Mouse (Mus musculus) neural tube, embryonic 13.5 days (tissue): ENCODE data around the gene Acadl. TPM values are rescaled to one million over a fixed set of nuclear protein-coding genes. Genes with fewer than 3 reads are reported as not detected.

Experiments used
- ATAC-seq: fragments of 200-750 bp; cut with Nextera tagmentation; 2 replicates; pipeline ENCODE4 v1.8.0; 2017; ENCODE audit warnings: low read depth, mild to moderate bottlenecking, moderate TSS enrichment, moderate library complexity
- H3K27ac ChIP-seq: fragments of 300-500 bp; sonication (generic); replicated peaks from 2 replicates; pipeline ENCODE4 v1.5.1; 2015; ENCODE audit warnings: moderate library complexity, mild to moderate bottlenecking, inconsistent platforms
- H3K27me3 ChIP-seq: fragments of 300-500 bp; sonication (generic); 2 replicates; pipeline ENCODE4 v1.6.1; 2015; ENCODE audit warnings: mild to moderate bottlenecking, inconsistent platforms
- H3K36me3 ChIP-seq: fragments of 300-500 bp; sonication (generic); 2 replicates; pipeline ENCODE4 v1.6.1; 2015; ENCODE audit warnings: mild to moderate bottlenecking, inconsistent platforms
- H3K4me1 ChIP-seq: fragments of 300-500 bp; sonication (generic); replicated peaks from 2 replicates; pipeline ENCODE4 v1.6.1; 2015; ENCODE audit warnings: inconsistent platforms
- H3K4me2 ChIP-seq: fragments of 300-500 bp; sonication (generic); 2 replicates; pipeline ENCODE4 v1.6.1; 2015; ENCODE audit warnings: inconsistent platforms, mild to moderate bottlenecking, moderate library complexity
- H3K4me3 ChIP-seq: fragments of 300-500 bp; sonication (generic); 2 replicates; pipeline ENCODE4 v1.5.1; 2015; ENCODE audit warnings: mild to moderate bottlenecking, inconsistent platforms
- H3K9ac ChIP-seq: fragments of 300-500 bp; sonication (generic); 2 replicates; pipeline ENCODE4 v1.6.1; 2015; ENCODE audit warnings: moderate library complexity, mild to moderate bottlenecking, inconsistent platforms
- H3K9me3 ChIP-seq: fragments of 300-500 bp; sonication (generic); 2 replicates; pipeline ENCODE4 v1.6.1; 2016; ENCODE audit warnings: inconsistent platforms
- WGBS: fragments of 180-500 bp; shearing (Covaris S2); methylation state at CpG from one replicate; pipeline ENCODE4 v1.1.7; 2015; 5-methylcytosine and 5-hydroxymethylcytosine counted together
- polyA plus RNA-seq: library from polyadenylated mRNA; unstranded; fragments of >200 nt; fragmentation: Nextera tagmentation; extraction: Ambion mirVana; gene quantifications from 2 replicates; pipeline ENCODE4 v1.2.1, GENCODE M21; 2015

The Acadl gene
- polyA plus RNA-seq: 68.8 and 74.9 TPM in 2 replicates

GRCm38 (mm10) chr1:66862712-66863511 lies at the start of gene Acadl:
Gene Acadl, minus strand, starts transcription at chr1:66863277.
- Histone ChIP-seq H3K9me3 (peaks cover 7% of the 10 kb centered on the region; the same call in 1 of the 2 replicates), H3K4me2 (peak within 1 kb of the TSS; percentile 86), H3K9ac (peak within 1 kb of the TSS; percentile 86), H3K4me1 (peaks cover 13% of the 10 kb centered on the region), H3K27me3 (no peaks in the 10 kb centered on the region), H3K27ac (peak within 1 kb of the TSS; percentile 80), H3K4me3 (peak within 1 kb of the TSS; percentile 80), H3K36me3 (no peaks in the 10 kb centered on the region; the same call in 1 of the 2 replicates)
- ATAC-seq: peak; percentile 92
- 2% methylated on average over 84 of the region's 85 CpGs for WGBS

GRCm38 (mm10) chr1:66912305-66912704 lies 49.2 kb upstream of the Acadl start:
- no peaks in the 10 kb centered on the region for H3K9me3 ChIP-seq
- H3K27me3 ChIP-seq: no peaks in the 10 kb centered on the region
- H3K4me1 ChIP-seq: no peaks in the 10 kb centered on the region
- no peaks in the 10 kb centered on the region for H3K36me3 ChIP-seq
- 94% methylated on average over 1 of the region's 1 CpGs for WGBS
- no peak overlapping the region for H3K27ac ChIP-seq
- ATAC-seq: no peak
- no peak overlapping the region for H3K4me2 ChIP-seq
- no peak overlapping the region for H3K9ac ChIP-seq
- no peak overlapping the region for H3K4me3 ChIP-seq

DNA sequence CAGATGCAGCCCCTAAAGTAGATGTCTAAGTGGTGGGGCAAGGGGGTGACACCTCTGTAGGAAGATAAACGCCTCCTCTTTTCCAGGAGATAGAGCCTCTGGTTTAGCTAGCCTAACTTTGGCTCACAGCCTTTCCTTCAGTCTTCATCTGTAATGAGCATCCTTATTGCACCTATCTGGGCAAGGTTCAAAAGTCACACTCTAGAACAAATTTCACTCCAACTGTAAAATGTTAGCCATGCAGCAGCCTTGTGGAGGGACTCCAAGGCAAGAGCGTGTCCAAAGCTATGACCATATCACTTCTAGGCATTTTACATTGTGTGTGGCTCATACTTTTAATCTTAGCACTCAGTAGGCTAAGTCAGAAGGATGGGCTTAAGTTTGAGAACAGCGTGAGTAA lies 39.5 kb upstream of the Acadl start:
- 91% methylated on average over 3 of the region's 3 CpGs for WGBS
- no peaks in the 10 kb centered on the region for H3K9me3 ChIP-seq
- no peaks in the 10 kb centered on the region for H3K36me3 ChIP-seq
- H3K4me2 ChIP-seq: no peak overlapping the region
- H3K27me3 ChIP-seq: no peaks in the 10 kb centered on the region
- no peak overlapping the region for H3K9ac ChIP-seq
- no peak for ATAC-seq
- peaks cover 4% of the 10 kb centered on the region; the same call in 1 of the 2 replicates for H3K4me1 ChIP-seq
- no peak overlapping the region for H3K27ac ChIP-seq
- no peak overlapping the region for H3K4me3 ChIP-seq

GRCm38 (mm10) chr1:66900946-66901345 lies 37.9 kb upstream of the Acadl start:
- H3K27ac ChIP-seq: no peak overlapping the region
- no peak overlapping the region for H3K4me3 ChIP-seq
- no peak for ATAC-seq
- no peaks in the 10 kb centered on the region for H3K9me3 ChIP-seq
- H3K4me2 ChIP-seq: no peak overlapping the region
- no peaks in the 10 kb centered on the region for H3K27me3 ChIP-seq
- peaks cover 17% of the 10 kb centered on the region for H3K4me1 ChIP-seq
- H3K36me3 ChIP-seq: no peaks in the 10 kb centered on the region
- no peak overlapping the region for H3K9ac ChIP-seq
- 95% methylated on average over 4 of the region's 4 CpGs for WGBS

DNA sequence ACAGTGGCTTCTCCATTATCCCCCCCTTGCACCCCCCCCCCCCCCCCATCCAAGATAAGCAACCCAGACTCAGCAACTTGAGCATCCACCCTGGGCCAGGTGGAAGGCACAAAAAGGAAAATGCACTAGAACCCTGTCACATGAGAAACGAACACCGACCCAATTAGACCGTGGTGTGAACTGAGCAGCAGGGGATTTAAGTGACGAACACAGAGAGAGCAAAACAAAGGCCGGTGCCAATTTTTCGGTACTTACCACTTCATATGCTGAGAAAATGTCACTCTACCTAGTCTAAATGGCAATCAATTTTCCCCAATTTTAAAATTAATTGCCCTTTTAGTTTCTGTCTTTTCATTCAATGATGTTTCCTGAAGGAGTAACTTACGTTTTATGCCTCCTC lies 35.2 kb upstream of the Acadl start:
- ATAC-seq: no peak
- H3K36me3 ChIP-seq: no peaks in the 10 kb centered on the region
- no peak overlapping the region for H3K4me3 ChIP-seq
- H3K9me3 ChIP-seq: no peaks in the 10 kb centered on the region
- peaks cover 24% of the 10 kb centered on the region for H3K4me1 ChIP-seq
- no peak overlapping the region for H3K27ac ChIP-seq
- H3K4me2 ChIP-seq: no peak overlapping the region
- H3K27me3 ChIP-seq: no peaks in the 10 kb centered on the region
- 59% methylated on average over 7 of the region's 7 CpGs for WGBS
- no peak overlapping the region for H3K9ac ChIP-seq

GRCm38 (mm10) chr1:66896556-66896955 lies 33.5 kb upstream of the Acadl start:
- ATAC-seq: peak; percentile 66
- Histone ChIP-seq H3K4me2 (peak overlapping the region; percentile 37), H3K36me3 (no peaks in the 10 kb centered on the region), H3K27me3 (no peaks in the 10 kb centered on the region), H3K9ac (peak overlapping the region; percentile 46), H3K9me3 (no peaks in the 10 kb centered on the region), H3K27ac (peak overlapping the region; percentile 78), H3K4me1 (peaks cover 24% of the 10 kb centered on the region), H3K4me3 (no peak overlapping the region)
- 38% methylated on average over 5 of the region's 5 CpGs for WGBS

DNA sequence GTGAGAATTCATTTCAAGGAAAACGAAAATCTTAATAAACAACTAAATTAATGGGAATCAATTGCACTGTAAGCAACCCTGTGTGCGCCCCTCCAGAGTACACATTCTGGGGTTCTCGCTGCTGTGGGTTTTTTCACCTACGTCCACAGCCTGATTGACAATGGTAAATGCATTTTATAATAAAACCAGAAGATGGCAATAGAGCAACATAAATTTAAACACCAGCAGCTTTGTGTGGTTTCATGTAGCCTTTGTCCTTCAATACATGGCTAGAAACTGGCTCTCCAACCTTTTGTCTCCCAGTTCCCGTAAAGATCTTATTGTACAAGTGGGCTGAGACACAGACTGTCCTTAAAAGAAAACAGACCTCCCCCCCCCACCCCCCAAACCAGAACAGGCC lies 33.0 kb upstream of the Acadl start:
- no peaks in the 10 kb centered on the region for H3K27me3 ChIP-seq
- H3K4me1 ChIP-seq: peaks cover 24% of the 10 kb centered on the region
- 40% methylated on average over 5 of the region's 5 CpGs for WGBS
- H3K9ac ChIP-seq: peak overlapping the region; percentile 46
- peak; percentile 88 for ATAC-seq
- H3K36me3 ChIP-seq: no peaks in the 10 kb centered on the region
- H3K4me3 ChIP-seq: no peak overlapping the region
- no peaks in the 10 kb centered on the region for H3K9me3 ChIP-seq
- peak overlapping the region; percentile 78 for H3K27ac ChIP-seq
- peak overlapping the region; percentile 37 for H3K4me2 ChIP-seq

DNA sequence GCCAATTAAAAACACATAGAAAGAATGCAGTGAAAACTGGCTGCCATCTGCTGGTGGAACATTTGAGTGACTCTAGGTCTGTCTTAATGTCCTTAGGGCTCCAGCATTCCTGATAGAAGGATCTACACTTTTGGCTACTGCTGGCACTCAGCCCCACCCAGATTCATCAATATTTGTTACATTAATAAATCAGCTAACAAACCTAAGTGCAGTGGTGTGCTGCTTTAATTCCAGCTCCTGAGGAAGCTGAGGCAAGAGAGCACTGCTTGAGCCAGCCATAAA lies 32.7 kb upstream of the Acadl start:
- peak overlapping the region; percentile 46 for H3K9ac ChIP-seq
- no peaks in the 10 kb centered on the region for H3K36me3 ChIP-seq
- H3K9me3 ChIP-seq: no peaks in the 10 kb centered on the region
- no peaks in the 10 kb centered on the region for H3K27me3 ChIP-seq
- H3K4me3 ChIP-seq: no peak overlapping the region
- peak overlapping the region; percentile 78 for H3K27ac ChIP-seq
- H3K4me1 ChIP-seq: peaks cover 24% of the 10 kb centered on the region
- peak; percentile 84 for ATAC-seq
- peak overlapping the region; percentile 37 for H3K4me2 ChIP-seq

- Histone ChIP-seq H3K27me3 (no peaks in the 10 kb centered on the region), H3K9ac (no peak overlapping the region), H3K36me3 (no peaks in the 10 kb centered on the region), H3K4me2 (no peak overlapping the region; the same call in 1 of the 2 replicates), H3K4me1 (peaks cover 24% of the 10 kb centered on the region), H3K4me3 (no peak overlapping the region), H3K27ac (no peak overlapping the region), H3K9me3 (no peaks in the 10 kb centered on the region)
- 62% methylated on average over 6 of the region's 6 CpGs for WGBS
- ATAC-seq: no peak
Observed at GRCm38 (mm10) chr1:66895093-66895836, 32.2 kb upstream of the Acadl start.

DNA sequence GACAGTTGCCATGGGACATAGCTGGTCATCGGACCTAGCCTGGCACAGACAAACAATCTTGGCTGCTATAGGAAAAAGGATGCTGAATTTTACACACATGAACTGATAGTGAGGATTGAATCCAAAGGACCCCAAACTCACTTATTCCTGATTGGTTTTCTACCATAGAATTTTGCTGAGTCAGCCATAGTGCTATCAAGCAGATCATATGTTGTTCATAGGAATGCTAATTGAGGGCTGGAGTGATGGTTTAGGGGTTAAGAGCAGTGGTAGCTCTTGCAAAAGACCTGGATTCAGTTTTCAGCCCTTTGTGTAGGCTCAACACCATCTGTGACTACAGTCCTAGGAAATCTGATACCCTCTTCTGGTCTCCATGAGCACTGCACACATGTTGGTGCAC lies 24.1 kb upstream of the Acadl start:
- H3K9ac ChIP-seq: no peak overlapping the region
- H3K9me3 ChIP-seq: no peaks in the 10 kb centered on the region
- 97% methylated on average over 1 of the region's 1 CpGs for WGBS
- no peak overlapping the region for H3K4me2 ChIP-seq
- no peaks in the 10 kb centered on the region for H3K4me1 ChIP-seq
- H3K27me3 ChIP-seq: no peaks in the 10 kb centered on the region
- no peak overlapping the region for H3K4me3 ChIP-seq
- H3K27ac ChIP-seq: no peak overlapping the region
- no peaks in the 10 kb centered on the region for H3K36me3 ChIP-seq
- no peak for ATAC-seq

- no peaks in the 10 kb centered on the region for H3K27me3 ChIP-seq
- peaks cover 3% of the 10 kb centered on the region; the same call in 1 of the 2 replicates for H3K9me3 ChIP-seq
- no peaks in the 10 kb centered on the region for H3K4me1 ChIP-seq
- 57% methylated on average over 2 of the region's 2 CpGs for WGBS
- H3K36me3 ChIP-seq: no peaks in the 10 kb centered on the region
- H3K4me2 ChIP-seq: no peak overlapping the region
- ATAC-seq: no peak
- H3K4me3 ChIP-seq: no peak overlapping the region
- no peak overlapping the region for H3K9ac ChIP-seq
- H3K27ac ChIP-seq: no peak overlapping the region
Observed at GRCm38 (mm10) chr1:66880217-66880616, 17.1 kb upstream of the Acadl start.

DNA sequence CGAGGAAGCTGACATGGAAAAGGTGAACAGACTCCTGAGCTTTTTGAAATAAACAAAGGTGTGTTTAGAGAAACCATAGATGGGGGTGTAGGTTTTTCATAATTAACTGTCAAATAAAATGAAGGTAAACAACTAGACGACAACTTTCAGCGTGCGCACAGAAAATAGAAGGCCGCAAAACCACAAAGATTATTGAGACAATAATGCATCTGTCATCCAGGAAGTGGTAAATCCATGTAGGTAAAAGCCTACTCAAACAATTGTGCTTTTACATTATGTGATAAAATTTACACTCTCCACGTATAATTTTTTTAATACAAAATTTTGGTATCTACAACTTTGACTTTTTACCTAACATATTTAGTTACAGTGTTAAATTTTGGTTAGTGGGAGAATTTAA lies 11.7 kb upstream of the Acadl start:
- Histone ChIP-seq H3K9me3 (peaks cover 3% of the 10 kb centered on the region; the same call in 1 of the 2 replicates), H3K4me2 (no peak overlapping the region), H3K27ac (no peak overlapping the region), H3K9ac (no peak overlapping the region), H3K4me1 (no peaks in the 10 kb centered on the region), H3K36me3 (no peaks in the 10 kb centered on the region), H3K27me3 (no peaks in the 10 kb centered on the region), H3K4me3 (no peak overlapping the region)
- ATAC-seq: no peak
- 94% methylated on average over 6 of the region's 6 CpGs for WGBS
